Mouse (Mus musculus) right cerebral cortex, adult 18-20 months (tissue): ENCODE results near the gene Gipc1.

Experiments used
- DNase-seq: peaks from one replicate; pipeline ENCODE4 v3.0.0; 2022; ENCODE audit warnings: mixed read lengths

The Gipc1 gene

DNA sequence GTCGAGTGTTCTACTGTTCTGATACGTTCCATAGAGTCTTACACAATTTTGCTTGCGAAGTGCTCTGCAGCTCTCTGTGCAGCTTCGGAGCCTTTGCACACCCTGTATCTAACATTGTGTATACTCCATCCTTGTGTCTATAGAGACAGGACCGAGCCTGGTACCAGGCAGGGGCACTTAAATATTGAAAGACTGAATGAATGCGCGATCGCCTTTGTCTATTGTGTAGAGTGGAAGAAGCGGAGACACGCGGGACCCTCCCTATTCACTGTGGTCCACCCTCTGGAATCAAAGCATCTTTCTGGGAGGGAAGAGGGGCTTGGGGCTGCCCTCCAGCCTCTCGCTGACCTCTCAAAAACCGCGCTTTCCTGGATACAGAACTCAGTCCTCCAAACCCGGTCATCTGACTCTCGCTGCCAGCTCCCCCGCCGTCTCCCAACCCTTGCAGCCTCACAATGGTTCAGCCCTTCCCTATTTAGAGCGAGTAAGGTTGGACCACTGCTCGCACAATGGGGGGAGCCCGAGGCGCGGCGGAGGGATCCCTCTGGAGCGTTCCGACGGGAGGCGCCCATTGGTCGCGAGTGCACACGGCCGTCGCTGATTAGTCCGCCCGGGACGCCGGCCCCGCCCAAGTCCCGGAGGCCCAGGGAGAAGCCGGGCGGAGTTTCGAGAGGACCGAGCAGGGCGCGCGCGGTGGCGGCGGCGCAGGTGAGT is at the start of gene Gipc1:
Gipc1 (plus strand) TSS at position 648 of the 714 bp plus-strand sequence.
- peak; percentile 98 for DNase-seq

GRCm38 (mm10) chr8:83607661-83608397 is 44.6 kb upstream of the Gipc1 start, which contains the start of the genes Tecr and Dnajb1:
TSS of gene Tecr (minus strand) at chr8:83607971.
TSS of gene Dnajb1 (plus strand) at chr8:83608193.
- peak; percentile 100 for DNase-seq

DNA sequence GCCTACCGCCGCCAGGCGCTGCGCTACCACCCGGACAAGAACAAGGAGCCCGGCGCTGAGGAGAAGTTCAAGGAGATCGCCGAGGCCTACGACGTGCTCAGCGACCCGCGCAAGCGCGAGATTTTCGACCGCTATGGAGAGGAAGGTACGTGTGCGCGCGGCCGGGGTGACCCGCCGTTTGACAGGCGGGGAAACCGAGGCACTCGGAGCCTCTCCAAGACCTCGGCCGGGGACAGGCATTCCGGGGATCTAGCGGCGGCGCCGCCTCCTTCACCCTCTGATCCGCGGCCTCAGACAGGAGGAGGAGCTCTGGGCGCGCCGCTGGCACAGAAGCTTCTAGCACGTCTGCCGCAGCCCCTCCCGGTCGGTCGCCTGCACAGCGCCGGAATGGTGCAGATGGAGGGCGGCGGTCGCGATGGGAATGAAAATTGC is 44.1 kb upstream of the Gipc1 start:
- peak; percentile 86 for DNase-seq

DNA sequence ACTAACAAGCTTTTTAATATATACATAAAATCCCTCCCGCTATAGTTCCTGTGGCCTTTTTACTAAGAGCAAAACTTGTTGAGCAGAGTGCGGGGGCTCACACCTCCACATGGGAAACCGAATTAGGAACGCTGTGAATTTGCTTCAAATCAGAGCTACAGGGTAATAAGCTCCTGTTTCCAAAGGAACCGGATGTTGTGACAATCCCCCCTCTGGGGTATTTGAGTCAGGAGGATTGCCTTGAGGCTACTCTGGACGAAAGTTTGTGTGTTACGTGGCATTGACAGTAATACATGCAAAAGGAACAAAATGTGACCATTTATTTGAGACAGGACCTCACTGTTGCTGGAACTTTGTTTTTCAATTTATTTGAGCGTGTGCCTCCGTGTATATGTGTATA is 43.4 kb upstream of the Gipc1 start:
- no peak for DNase-seq

DNA sequence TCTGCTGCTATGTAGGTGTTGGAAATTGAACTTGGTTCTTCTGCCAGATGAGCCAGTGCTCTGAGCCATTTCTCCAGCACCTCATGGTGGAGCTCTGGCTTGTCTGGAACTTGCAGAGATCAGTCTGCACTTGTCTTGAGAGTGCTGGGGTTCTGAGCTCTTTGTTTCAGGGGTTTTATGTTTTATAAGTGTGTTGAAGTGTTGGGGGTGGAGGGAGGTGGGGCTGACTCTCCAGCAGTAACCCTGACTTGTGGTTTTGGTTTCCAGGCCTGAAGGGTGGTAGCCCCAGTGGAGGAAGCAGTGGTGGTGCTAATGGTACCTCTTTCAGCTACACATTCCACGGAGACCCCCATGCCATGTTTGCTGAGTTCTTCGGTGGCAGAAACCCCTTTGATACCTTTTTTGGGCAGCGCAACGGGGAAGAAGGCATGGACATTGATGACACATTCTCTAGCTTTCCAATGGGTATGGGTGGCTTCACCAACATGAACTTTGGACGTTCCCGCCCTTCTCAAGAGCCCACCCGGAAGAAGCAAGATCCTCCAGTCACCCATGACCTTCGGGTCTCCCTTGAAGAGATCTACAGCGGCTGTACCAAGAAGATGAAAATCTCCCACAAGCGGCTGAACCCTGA is 42.8 kb upstream of the Gipc1 start:
- no peak for DNase-seq

GRCm38 (mm10) chr8:83611921-83612320 is 40.6 kb upstream of the Gipc1 start:
- DNase-seq, result no peak

- DNase-seq, result no peak
Observed at GRCm38 (mm10) chr8:83613695-83614094, 38.8 kb upstream of the Gipc1 start.

- DNase-seq, result no peak
Observed at GRCm38 (mm10) chr8:83616625-83617024, 35.9 kb upstream of the Gipc1 start.

- DNase-seq, result peak; percentile 75
Observed at GRCm38 (mm10) chr8:83617111-83617510, 35.4 kb upstream of the Gipc1 start.

DNA sequence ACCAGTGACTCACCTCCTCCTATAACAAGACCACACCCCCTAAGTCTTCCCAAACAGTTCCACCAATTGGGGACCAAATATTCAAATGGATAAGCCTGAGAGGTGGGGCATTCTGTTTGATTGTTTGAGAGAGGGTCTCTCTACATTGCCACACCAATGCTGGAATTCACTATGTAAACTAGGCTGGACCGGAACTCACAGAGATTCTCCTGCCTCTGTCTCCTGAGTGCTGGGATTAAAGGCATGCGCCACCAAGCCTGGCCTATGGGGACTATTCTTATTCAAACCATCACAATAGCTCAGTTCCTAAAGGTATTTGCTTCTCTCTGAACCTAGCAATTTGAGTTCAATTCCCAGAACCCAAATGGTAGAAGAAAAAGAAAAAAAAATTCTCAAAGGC is 33.9 kb upstream of the Gipc1 start:
- no peak for DNase-seq

- DNase-seq, result no peak
Observed at GRCm38 (mm10) chr8:83619568-83620285, 32.8 kb upstream of the Gipc1 start.

GRCm38 (mm10) chr8:83621691-83622388 is 30.6 kb upstream of the Gipc1 start:
- DNase-seq, result no peak

DNA sequence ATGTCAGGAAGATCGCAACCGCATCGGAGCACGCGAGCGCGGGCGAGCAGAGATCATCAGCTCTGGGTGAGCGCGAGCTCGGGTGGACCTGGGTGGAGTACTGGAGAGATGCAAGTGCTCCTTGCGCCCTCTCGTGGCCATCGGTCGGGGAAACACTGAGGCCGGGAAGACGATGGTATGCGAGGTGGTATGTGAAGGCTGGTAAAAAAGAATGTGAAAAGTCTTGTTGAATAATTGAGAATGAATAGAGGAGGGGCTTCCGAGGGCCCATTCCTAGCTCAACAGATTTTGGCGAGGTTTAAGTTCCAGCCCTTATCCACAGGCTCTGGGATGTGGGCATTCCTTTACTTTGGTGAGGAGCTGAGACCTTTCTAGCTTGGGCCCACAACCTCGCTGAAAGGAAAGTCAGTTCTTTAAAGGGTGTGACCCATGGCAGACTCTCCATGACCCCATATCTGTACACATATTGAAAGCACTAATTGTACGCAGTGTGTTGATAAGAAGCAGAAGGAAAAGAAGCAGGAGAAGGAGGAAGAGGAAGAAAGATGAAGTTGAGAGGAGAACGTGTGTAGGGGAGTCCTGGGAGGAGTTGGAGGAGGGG is 30.0 kb upstream of the Gipc1 start:
- peak; percentile 94 for DNase-seq

DNA sequence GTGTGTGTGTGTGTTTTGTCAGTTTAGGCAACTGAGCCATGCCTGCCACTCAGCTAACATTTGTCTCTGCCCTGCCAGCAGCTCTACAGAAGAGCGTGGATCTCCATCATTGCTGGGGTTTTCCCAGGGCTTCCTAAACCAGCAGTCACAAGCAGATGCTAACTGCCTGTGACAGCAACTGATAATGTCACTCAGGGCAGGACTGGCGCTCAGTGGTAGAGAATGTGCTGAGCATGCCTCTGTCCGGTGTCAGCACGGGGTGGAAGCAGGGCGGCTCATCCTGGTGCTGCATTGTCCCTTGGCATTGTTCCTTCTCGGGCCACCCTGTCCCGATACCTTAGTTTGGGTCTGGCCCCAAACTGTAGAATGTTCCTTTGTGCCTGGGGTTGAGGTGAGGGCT is 28.9 kb upstream of the Gipc1 start:
- no peak for DNase-seq

GRCm38 (mm10) chr8:83624739-83625138 is 27.7 kb upstream of the Gipc1 start:
- no peak for DNase-seq

DNA sequence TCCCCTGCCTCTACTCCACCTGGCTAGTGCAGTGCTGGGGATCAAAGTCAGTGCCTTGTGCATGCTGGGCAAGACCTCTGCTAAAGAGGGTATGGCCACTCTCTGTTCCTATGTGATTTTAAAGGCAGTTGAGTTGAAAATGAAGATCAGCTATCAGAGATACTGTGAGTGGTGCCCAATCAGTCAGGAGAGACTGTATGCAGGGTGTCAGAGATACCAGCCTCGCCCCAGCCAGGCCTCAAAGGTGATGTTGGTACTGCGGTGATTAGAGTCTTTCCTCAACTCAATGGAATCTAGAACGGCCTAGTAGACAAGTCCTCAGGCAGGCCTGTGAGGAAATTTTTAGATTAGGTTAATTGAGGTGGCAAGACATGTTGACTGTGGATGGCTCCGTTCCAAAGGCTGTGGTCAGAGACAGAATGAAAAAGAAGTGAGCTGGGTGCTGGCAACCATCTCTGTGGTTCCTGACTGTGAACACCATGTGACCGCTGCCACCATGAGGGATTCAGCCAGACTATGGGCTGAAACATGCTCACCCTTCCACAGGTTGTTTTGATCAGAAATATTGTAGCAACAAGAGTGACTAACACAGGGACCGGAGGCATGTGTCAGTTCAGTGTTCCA is 26.7 kb upstream of the Gipc1 start:
- DNase-seq, result no peak

GRCm38 (mm10) chr8:83632083-83632707 is 20.3 kb upstream of the Gipc1 start:
- DNase-seq, result no peak

DNA sequence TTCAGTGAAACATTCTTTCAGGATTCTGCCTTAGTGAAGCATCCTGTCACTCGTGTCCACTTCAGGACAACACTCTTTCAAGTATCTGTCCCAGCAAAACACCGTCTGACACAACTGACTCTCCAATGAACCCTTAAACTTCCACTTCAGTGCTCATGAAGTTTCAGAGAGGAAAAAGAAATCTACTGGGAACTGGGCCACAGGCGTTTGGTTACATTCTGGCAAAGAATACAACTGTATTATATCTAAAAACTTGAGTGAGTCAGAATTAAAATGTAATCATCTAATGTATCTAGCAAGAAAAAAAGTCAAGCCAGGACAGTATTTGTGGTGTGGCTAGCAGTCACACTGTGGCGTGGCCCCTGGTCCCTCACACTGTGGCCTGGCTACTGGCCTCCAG is 13.6 kb upstream of the Gipc1 start:
- DNase-seq, result no peak

GRCm38 (mm10) chr8:83639649-83640048 is 12.8 kb upstream of the Gipc1 start:
- no peak for DNase-seq

DNA sequence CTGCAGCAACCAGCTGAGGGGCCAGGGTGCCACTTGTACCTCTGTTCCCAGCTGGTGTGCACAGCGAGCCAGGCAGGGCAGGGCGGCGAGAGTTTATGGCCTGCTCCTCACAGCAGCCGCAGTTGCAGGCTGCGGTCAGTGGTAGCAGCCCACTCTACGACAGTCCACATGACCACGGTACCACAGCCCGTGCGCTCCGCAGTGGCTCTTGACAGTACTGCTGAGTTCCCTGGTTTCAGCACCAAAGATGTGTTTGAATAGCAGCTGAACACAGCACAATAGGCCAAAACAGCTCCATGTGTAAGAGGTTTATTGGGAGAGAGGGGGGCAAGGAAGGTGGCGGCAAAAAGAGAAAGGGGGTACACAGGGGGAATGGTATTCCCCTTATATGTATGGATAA is 5.0 kb upstream of the Gipc1 start:
- no peak for DNase-seq

- DNase-seq, result no peak
Observed at GRCm38 (mm10) chr8:83648031-83648430, 4.4 kb upstream of the Gipc1 start.
